Mouse (Mus musculus): ENCODE data around the gene Hist1h4c. TPM values are rescaled to one million over a fixed set of nuclear protein-coding genes. Genes with fewer than 3 reads are reported as not detected.

Hist1h4c gene
- total and polyA plus RNA-seq, 3 experiments = 4.1 to 2,008 TPM; not detected in 1

GRCm38 (mm10) chr13:23695514-23695913 is 2.7 kb downstream of the Hist1h4c start, which contains the start of gene Hist1h1t:
Hist1h1t (plus strand) TSS chr13:23695814.
- TF ChIP-seq CTCF (IDR thresholded peaks at IDR 0.05 in 2 of 3, conservative IDR thresholded peaks at IDR 0.05 in 1 of 3; ENCODE audit: control insufficient read depth in 1 of 3, insufficient read depth in 1 of 3, low read depth in 2 of 3, low read length in 3 of 3, poor library complexity in 1 of 3, severe bottlenecking in 1 of 3) = no peak
- TF ChIP-seq ETS1 (IDR thresholded peaks at IDR 0.05; ENCODE audit: low read depth, low read length) = no peak
- TF ChIP-seq RAD21 (IDR thresholded peaks at IDR 0.05; ENCODE audit: low read depth, low read length) = no peak
- TF ChIP-seq UBTF (IDR thresholded peaks at IDR 0.05; ENCODE audit: borderline replicate concordance, insufficient read depth, low read depth, low read length) = no peak
- TF ChIP-seq RCOR1 (IDR thresholded peaks at IDR 0.05; ENCODE audit: low read depth, low read length) = no peak
- TF ChIP-seq NELFE (IDR thresholded peaks at IDR 0.05; ENCODE audit: low read depth, low read length) = no peak
- TF ChIP-seq TCF12 (IDR thresholded peaks at IDR 0.05; ENCODE audit: low read depth, low read length) = no peak
- Histone ChIP-seq H3K27ac (ENCODE audit: control insufficient read depth, low read depth, low read length) (peak within 1 kb of the TSS; percentile 92), H3K4me3 (ENCODE audit: control insufficient read depth in 1 of 2, insufficient read depth in 1 of 2, low read depth in 2 of 2, low read length in 2 of 2) (peak within 1 kb of the TSS; percentile 12 to 19), H3K9ac (ENCODE audit: control insufficient read depth, low read depth, low read length, poor library complexity, severe bottlenecking) (peak within 1 kb of the TSS; percentile 65), H3K9me3 (replicated peaks; ENCODE audit: insufficient read depth, low read length) (no peaks in the 10 kb centered on the region), H3K79me2 (ENCODE audit: control insufficient read depth, insufficient read depth, low read length, poor library complexity) (no peaks in the 10 kb centered on the region; the same call in 1 of the 2 replicates), H3K27me3 (ENCODE audit: control insufficient read depth in 1 of 2, insufficient read depth in 2 of 2, low read length in 2 of 2) (no peaks in the 10 kb centered on the region), H3K36me3 (ENCODE audit: control insufficient read depth in 1 of 2, insufficient read depth in 2 of 2, low read length in 2 of 2) (peaks cover 0 to 35% of the 10 kb centered on the region in 2 experiments; a peak in 2 of 4 replicates), H3K4me1 (ENCODE audit: control insufficient read depth in 1 of 2, insufficient read depth in 2 of 2, low read length in 2 of 2) (peaks cover 0 to 21% of the 10 kb centered on the region in 2 experiments; a peak in 2 of 4 replicates)
- DNase-seq (ENCODE audit: low read depth, low spot score) = no peak

DNA sequence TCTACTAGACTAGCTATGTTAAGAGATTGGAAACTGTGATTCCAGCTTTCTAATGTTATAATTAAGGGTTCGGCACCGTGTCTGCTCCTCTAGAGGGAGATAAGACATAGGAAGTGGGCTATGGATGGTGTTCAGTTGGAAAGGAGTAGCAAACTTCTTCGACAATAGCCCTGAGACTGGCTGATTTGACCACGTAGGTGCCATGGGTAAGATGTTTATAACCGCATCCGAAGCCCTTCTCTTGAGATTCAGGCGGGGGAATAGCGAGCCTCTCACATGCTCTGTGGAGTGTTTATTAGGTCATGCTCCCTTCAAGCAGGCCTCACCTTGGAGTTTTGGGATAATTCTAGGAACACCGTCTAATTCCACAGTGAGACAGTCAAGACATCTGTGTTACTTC is 3.3 kb downstream of the Hist1h4c start:
- Histone ChIP-seq H3K9ac (ENCODE audit: control insufficient read depth, low read depth, low read length, poor library complexity, severe bottlenecking) (no peak overlapping the region), H3K4me1 (ENCODE audit: control insufficient read depth in 1 of 2, insufficient read depth in 2 of 2, low read length in 2 of 2) (peaks cover 0 to 19% of the 10 kb centered on the region in 2 experiments; a peak in 2 of 4 replicates), H3K4me3 (ENCODE audit: control insufficient read depth in 1 of 2, insufficient read depth in 1 of 2, low read depth in 2 of 2, low read length in 2 of 2) (no peak overlapping the region), H3K36me3 (ENCODE audit: control insufficient read depth in 1 of 2, insufficient read depth in 2 of 2, low read length in 2 of 2) (peaks cover 0 to 30% of the 10 kb centered on the region in 2 experiments; a peak in 2 of 4 replicates), H3K79me2 (ENCODE audit: control insufficient read depth, insufficient read depth, low read length, poor library complexity) (no peaks in the 10 kb centered on the region; the same call in 1 of the 2 replicates), H3K27me3 (ENCODE audit: control insufficient read depth in 1 of 2, insufficient read depth in 2 of 2, low read length in 2 of 2) (no peaks in the 10 kb centered on the region), H3K9me3 (replicated peaks; ENCODE audit: insufficient read depth, low read length) (no peaks in the 10 kb centered on the region), H3K27ac (ENCODE audit: control insufficient read depth, low read depth, low read length) (no peak overlapping the region)
- no peak for TF ChIP-seq RAD21 (IDR thresholded peaks at IDR 0.05; ENCODE audit: low read depth, low read length)
- no peak for TF ChIP-seq NELFE (IDR thresholded peaks at IDR 0.05; ENCODE audit: low read depth, low read length)
- TF ChIP-seq CHD1 (IDR thresholded peaks at IDR 0.05; ENCODE audit: low read depth, low read length) = no peak
- no peak for TF ChIP-seq CTCF (IDR thresholded peaks at IDR 0.05 in 2 of 3, conservative IDR thresholded peaks at IDR 0.05 in 1 of 3; ENCODE audit: control insufficient read depth in 1 of 3, insufficient read depth in 1 of 3, low read depth in 2 of 3, low read length in 3 of 3, poor library complexity in 1 of 3, severe bottlenecking in 1 of 3)
- no peak for TF ChIP-seq JUND (IDR thresholded peaks at IDR 0.05; ENCODE audit: low read depth, low read length)
- TF ChIP-seq MAFK (IDR thresholded peaks at IDR 0.05; ENCODE audit: borderline replicate concordance, low read depth, low read length) = no peak
- TF ChIP-seq MEF2A (IDR thresholded peaks at IDR 0.05; ENCODE audit: extremely low read depth, insufficient replicate concordance, low read depth, low read length, poor library complexity, severe bottlenecking) = no peak
- TF ChIP-seq MXI1 (IDR thresholded peaks at IDR 0.05; ENCODE audit: low read depth, low read length) = no peak
- no peak for TF ChIP-seq KAT2A (conservative IDR thresholded peaks at IDR 0.05; ENCODE audit: low read depth, low read length)
- DNase-seq (ENCODE audit: low read depth, low spot score) = no peak

Data from MEL (cell line).